Mouse (Mus musculus) inflammation-experienced regulatory T-cells, adult 6 months (primary cell): ENCODE results near the gene Slc36a2. TPM values are rescaled to one million over a fixed set of nuclear protein-coding genes. Genes with fewer than 3 reads are reported as not detected.

Experiments used
- ATAC-seq: one replicate; pipeline ENCODE4 v1.8.0; 2017
- polyA plus RNA-seq, 3 experiments: library from polyadenylated mRNA; unstranded; fragments of 100-300 nt; shearing (Covaris generic); gene quantifications; one replicate each; pipeline ENCODE4 v1.2.1; 2017

The Slc36a2 gene
- polyA plus RNA-seq, 3 experiments from 2014 or later = 0.30 TPM; not detected in 2

DNA sequence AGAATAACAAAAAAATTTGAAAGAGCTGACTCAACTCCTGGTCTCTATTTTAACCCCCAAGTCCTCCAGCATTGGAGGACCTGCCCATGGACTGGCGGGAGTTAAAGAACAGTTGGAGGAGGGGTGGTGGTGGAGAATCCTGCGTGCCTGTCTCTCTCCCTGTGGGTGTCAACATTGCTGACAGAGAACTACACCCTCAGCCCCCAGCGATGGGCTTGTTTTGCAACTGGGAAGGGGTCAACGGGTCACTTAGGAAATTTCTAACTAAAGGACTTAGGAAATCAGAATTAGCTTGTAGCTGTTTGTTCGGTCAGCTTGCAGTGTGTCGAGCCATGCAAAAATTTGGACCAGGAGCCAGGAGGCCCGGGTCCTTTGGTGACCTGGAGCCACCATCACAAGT is 1.8 kb downstream of the Slc36a2 start:
- ATAC-seq = no peak

DNA sequence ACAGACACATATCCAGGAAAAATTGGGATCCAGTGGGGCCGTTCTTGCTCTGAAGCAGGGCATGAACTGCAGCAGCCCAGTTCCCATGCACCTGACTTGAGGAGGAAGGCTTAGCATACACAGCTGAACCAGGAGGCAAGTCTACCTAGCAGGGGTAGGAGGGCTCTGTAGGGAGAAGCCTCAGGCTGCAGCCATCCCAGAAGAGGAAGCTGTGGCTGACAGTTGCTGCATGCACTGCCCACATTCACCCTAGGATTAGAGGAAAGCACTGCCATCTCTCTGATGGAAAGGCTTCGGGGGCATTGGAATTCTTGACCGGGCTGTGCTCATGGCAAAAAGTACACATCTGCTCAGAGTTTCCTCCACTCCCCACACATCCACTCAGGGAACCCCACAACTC is 5.0 kb downstream of the Slc36a2 start:
- ATAC-seq = no peak

- ATAC-seq = no peak
These were observed 6.0 kb downstream of the Slc36a2 start for GRCm38 (mm10) chr11:55178830-55179229.

DNA sequence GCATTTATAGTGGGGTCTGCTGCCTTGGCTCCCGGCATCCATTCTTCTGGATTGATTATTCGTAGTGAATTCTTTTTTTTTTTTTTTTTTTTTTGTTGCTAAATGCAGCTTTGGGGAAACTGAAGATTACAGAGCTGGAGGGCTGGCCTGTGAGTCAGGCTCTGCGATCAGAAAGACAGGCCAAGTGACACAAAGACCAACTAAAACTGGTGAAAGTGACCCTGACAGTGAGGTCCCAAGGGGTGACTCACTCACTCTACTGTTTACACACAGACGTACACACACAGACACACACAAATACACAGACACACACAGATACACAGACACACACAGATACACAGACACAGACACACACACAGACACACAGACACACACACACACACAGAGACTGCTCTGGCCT is 14.4 kb downstream of the Slc36a2 start:
- no peak for ATAC-seq

- no peak for ATAC-seq
These were observed 16.0 kb downstream of the Slc36a2 start for GRCm38 (mm10) chr11:55168914-55169313.

GRCm38 (mm10) chr11:55168504-55168903 is 16.4 kb downstream of the Slc36a2 start:
- no peak for ATAC-seq

DNA sequence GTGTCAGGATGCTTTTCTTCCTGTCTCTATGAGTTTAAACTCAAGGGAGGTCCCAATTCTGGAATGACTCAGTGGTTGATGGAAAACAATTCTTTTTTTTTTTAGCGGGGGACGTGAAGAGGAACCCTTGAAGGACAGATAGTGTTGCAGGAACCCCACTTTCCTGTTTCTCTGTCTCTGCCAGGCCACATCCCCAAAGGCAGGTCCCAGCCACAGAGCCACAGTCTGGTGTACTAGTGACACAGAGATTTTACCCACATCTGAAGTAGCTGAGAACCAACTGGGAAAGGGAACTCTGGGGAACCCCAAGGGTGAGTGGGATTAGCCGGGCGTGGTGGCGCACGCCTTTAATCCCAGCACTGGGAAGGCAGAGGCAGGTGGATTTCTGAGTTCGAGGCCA is 19.1 kb downstream of the Slc36a2 start:
- no peak for ATAC-seq

DNA sequence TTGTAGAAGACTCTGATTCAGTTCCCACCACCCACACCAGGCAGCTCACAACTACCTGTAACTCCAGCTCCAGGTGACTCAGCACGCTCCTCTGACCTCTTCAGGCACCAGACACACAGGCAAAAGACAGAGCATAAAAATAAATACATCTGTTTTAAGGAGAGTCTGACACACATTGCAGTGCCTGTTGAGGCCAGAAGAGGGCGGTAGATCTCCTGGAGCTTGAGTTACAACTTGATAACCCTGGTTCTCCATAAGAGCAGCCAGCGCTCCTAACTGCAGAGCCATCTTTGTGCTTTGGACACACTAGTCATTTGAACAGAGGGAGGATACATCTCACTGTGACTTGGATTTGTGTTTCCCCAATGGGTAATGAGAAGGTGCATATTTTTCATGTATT is 20.2 kb downstream of the Slc36a2 start:
- no peak for ATAC-seq

DNA sequence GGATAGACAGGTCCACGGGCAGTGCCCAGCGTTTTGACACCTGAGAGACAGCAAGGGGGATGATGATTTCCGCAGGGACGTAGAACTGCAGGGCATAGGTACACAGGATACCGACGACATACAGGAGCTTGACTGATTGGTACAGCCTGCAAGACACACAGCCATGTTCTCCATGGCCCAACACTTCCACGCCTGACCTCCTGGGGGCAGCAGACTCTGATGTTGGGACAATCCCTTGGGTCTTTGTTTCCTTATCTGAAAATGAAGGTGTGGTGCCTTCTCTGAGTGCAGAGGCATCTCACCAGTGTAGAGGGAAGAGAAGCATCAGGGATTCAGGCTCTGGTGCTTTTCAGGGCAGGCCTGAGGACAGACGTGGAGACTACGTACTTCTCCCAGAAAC is 22.2 kb downstream of the Slc36a2 start:
- ATAC-seq = no peak

GRCm38 (mm10) chr11:55158785-55159359 is 26.0 kb downstream of the Slc36a2 start:
- peak; percentile 84 for ATAC-seq

GRCm38 (mm10) chr11:55155070-55155421 is 29.8 kb downstream of the Slc36a2 start:
- ATAC-seq = no peak

GRCm38 (mm10) chr11:55154398-55155069 is 30.3 kb downstream of the Slc36a2 start:
- no peak for ATAC-seq

DNA sequence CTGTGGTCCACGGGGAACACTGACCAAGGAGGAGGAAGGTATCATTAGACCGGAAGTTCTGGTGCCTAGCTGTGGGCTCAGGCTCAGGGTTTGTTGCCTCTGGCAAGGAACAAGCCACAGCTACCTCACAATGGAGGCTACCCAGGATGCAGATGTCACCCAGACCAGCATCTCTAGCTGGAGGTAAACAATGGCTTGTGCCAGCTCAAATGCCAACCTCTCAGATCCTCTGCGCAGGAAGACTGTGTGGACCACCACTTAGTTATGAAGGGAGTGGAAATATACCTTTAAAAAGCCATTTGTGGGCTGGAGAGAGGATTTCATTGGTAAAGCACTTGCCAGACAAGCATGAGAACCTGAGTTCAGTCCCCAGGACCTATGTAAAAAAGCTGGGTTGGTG is 33.3 kb downstream of the Slc36a2 start, which contains the start of gene Slc36a3:
Gene Slc36a3, minus strand, starts transcription at position 101 of the 400 bp plus-strand sequence.
- ATAC-seq = no peak

- peak; percentile 67 for ATAC-seq
These were observed 36.4 kb downstream of the Slc36a2 start for GRCm38 (mm10) chr11:55148461-55148860.

- ATAC-seq = no peak
These were observed 37.5 kb downstream of the Slc36a2 start for GRCm38 (mm10) chr11:55147423-55147822.

GRCm38 (mm10) chr11:55146855-55147254 is 38.0 kb downstream of the Slc36a2 start:
- no peak for ATAC-seq

- ATAC-seq = no peak
These were observed 40.9 kb downstream of the Slc36a2 start for GRCm38 (mm10) chr11:55144011-55144410.

DNA sequence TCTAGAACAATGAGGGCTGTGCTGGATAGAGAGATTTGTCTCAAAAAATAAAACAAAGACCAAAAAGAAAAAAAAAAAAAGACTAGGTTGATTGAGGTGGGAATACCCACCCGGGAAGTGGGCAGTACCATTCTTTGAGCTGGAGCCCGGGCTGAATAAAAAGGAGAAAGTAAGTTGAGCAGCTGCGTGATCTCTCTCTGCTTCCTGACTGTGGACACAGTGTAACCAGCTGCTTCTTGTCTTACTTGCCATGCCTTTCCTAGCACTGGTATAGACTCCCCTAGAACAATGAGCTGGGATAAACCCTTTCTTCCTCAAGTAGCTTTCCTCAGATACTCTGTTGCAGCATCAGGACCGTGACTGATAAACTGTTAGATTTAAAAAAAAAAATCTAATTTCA is 43.4 kb downstream of the Slc36a2 start:
- ATAC-seq = no peak

DNA sequence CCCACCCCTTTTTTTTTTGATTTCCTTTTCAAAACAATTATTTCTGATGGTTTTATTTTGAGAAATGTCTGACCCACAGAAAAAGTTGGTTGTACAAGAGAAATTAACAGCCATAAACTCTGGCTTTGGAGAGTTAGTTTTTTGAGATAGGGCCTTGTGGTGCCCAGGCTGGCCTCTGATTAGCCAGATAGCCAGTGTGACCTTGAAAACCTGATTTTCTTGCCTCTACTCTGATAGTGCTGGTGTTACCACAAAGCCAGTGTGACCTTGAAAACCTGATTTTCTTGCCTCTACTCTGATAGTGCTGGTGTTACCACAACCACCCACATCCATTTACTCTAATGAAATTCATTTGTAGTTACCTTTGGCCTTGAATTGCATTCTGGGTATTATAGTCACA is 47.2 kb downstream of the Slc36a2 start:
- ATAC-seq = no peak

DNA sequence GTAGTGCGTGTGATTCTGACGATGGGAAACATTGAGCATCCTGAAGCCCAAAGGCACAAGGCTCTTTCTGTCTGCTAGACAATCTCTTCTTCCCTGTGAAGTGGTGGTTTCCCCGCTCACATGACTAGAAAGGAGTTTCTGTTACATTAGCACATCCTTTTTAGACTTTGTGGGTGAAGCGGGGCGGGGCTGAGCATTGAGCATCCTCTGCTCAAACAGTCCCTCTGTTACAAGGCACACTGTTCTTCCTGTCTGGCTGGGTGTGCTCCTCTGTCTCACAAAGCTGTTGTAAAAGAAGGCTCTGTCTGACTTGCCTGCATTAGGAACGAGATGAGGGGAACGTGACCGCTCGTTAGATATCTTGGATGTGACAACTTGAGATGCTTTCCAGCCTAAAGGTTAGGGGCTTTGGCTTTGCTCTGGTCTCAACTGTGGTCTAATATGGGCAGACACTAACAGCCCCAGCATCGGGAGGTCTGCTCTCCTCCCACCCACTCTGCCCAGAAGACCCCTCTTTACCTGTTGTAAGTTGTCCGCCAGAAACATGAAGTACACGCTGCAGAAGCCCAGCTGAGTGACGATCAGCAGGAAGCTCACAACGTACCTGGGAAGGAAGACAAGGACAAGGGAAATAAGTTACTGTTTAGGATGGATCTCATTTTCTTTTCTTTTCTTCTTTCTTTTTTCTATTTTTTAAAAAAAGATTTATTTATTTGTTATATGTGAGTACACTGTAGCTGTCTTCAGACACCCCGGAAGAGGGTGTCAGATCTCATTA is 47.9 kb downstream of the Slc36a2 start:
- peak; percentile 90 for ATAC-seq

- ATAC-seq = no peak
These were observed 50.0 kb downstream of the Slc36a2 start for GRCm38 (mm10) chr11:55134871-55135270.

- ATAC-seq = no peak
These were observed 50.5 kb downstream of the Slc36a2 start for GRCm38 (mm10) chr11:55134407-55134806.

DNA sequence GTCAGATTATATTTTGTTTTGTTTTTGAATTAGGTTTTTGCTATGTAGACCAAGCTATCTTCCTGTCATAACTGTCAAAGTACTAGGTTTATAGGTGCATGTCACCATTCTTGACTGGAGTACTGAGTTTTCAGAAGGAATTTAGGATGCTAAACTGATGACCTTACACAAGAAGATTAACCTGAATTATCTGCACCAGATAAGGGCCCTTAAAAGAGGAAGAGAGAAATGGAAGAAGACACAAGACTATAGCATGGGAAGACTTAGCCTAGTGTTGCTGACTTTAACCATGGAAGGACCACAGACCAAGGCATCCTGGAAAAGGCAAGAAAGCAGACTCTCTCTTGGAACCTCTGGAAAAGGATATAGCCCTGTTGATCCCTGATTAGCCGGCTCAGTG is 51.7 kb downstream of the Slc36a2 start:
- no peak for ATAC-seq

DNA sequence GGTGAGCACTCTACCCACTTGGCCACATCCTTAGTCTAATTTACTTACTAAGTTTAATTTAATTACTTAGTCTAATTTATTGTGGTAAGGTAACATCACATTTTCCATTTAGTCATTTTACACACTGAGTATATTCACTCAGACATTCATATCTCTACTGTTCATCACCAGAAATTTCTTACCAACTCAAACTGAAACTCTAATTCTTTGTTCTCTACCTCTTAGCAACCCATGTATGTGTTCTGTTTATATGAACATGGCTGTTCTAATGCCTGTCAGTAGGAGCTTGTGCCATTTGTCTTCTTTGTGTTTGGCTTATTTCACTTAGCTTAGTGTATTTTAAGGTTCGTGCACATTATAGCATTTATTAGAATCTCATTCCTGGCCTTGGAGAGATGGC is 52.9 kb downstream of the Slc36a2 start:
- ATAC-seq = peak; percentile 63
